Mouse (Mus musculus) erythroblast, embryonic 14.5 days (primary cell): ENCODE results near the gene Spocd1.

Experiments
- GATA1 ChIP-seq: IDR thresholded peaks from 2 replicates; pipeline ENCODE4 v1.6.1; 2012; ENCODE audit warnings: low read length, inconsistent platforms, mixed read lengths
- TAL1 ChIP-seq: IDR thresholded peaks from 3 replicates; pipeline ENCODE4 v1.6.1; 2012; ENCODE audit warnings: low read length, inconsistent platforms, mixed read lengths

- TF ChIP-seq GATA1 = no peak
- TF ChIP-seq TAL1 = no peak
These were observed 49.9 kb downstream of the Spocd1 start for GRCm38 (mm10) chr4:129978930-129979329.
